Mouse (Mus musculus): ENCODE results near the gene Mmp14. TPM values are rescaled to one million over a fixed set of nuclear protein-coding genes. Genes with fewer than 3 reads are reported as not detected.

Mmp14 gene
- polyA plus RNA-seq, 1 experiment from 2014 or later: 194 TPM

DNA sequence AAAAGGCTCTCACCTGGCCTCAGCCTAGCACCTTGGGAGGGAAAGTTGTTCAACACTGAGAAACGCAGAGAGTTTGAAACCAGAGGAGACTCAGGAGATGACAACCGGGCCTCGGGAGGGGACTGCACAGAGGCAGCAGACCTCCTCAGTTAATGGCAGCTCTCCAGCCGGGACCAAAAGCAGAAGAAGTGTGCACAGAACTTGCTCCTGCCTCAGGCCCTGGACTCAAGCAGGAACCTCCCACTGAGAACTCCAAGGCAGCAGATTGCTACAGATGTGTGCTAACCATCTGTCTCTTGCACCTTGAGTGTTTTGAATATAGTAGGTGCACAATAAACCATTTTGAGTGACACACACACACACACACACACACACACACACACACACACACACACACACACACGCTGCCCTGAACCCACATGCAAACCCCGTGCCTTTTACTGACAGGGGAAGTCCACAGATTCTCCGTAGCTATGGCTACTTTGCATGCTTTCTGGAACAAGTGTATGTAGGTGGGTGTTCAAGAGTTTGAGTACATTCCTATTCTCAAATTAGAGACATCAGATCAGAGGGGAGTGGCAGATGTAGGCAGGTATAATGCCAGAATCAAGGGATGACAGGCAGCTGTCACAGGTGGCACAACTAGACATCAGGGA, 33.4 kb upstream of the Mmp14 start:
- no peak overlapping the region for H3K4me3 ChIP-seq
- H3K36me3 ChIP-seq: no peaks in the 10 kb centered on the region
- H3K27ac ChIP-seq: no peak overlapping the region
- no peaks in the 10 kb centered on the region for H3K4me1 ChIP-seq
- H3K27me3 ChIP-seq: no peaks in the 10 kb centered on the region
- H3K9me3 ChIP-seq: no peaks in the 10 kb centered on the region
- no peak overlapping the region for H3K9ac ChIP-seq
- H3K4me2 ChIP-seq (replicated peaks): no peak overlapping the region
- no peak for ATAC-seq (ENCODE audit: insufficient number of reproducible peaks, insufficient read depth, low FRiP score, low TSS enrichment)
- 66% methylated on average over 7 of the region's 7 CpGs for WGBS

DNA sequence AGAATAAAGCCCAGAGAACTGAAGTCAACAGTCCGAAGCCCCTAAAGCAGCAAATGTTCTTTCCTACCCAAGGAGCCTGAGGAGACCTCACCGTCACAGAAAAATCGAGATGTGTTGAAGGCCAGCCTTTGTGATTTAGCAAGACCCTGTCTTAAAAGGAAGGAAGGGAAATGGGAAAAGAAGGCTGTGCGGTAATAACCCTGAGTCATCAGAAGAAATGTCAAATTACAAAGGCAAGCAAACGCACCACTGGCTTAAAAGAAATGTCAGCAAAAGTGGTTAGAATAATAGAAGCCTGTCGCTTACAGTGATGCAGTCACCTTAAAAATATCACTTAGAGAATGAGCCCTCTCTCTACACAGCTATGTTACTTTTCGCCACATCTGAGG, 32.9 kb upstream of the Mmp14 start:
- no peaks in the 10 kb centered on the region for H3K27me3 ChIP-seq
- no peak for ATAC-seq (ENCODE audit: insufficient number of reproducible peaks, insufficient read depth, low FRiP score, low TSS enrichment)
- H3K36me3 ChIP-seq: no peaks in the 10 kb centered on the region
- H3K27ac ChIP-seq: no peak overlapping the region
- H3K4me2 ChIP-seq (replicated peaks): no peak overlapping the region
- H3K4me1 ChIP-seq: no peaks in the 10 kb centered on the region
- no peak overlapping the region for H3K9ac ChIP-seq
- H3K4me3 ChIP-seq: no peak overlapping the region
- H3K9me3 ChIP-seq: no peaks in the 10 kb centered on the region
- WGBS: 47% methylated on average over 7 of the region's 7 CpGs

DNA sequence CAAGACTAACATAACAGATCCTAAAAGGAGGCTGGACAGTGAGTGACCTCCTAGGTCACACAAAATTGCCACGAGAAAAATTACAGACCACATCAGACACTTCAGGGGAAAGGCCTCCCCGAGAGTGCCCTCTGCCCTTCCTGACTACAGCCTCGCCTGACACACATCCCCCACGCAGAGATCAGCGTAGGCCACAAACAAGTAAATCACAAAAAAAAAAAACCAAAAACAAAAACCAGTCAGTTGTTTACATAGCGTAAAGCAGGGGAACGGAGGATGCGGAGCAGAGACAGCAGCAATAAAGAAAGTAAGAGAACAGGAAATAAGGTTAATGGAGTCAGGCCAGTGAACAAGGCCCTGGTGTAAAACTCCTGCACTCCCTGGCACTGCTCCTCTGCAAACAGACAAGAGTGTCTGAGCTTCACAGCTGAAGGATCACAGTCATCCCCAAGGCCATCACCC, 32.5 kb upstream of the Mmp14 start:
- no peak overlapping the region for H3K27ac ChIP-seq
- no peaks in the 10 kb centered on the region for H3K9me3 ChIP-seq
- H3K36me3 ChIP-seq: no peaks in the 10 kb centered on the region
- H3K27me3 ChIP-seq: no peaks in the 10 kb centered on the region
- H3K9ac ChIP-seq: no peak overlapping the region
- no peak overlapping the region for H3K4me3 ChIP-seq
- ATAC-seq (ENCODE audit: insufficient number of reproducible peaks, insufficient read depth, low FRiP score, low TSS enrichment): no peak
- H3K4me1 ChIP-seq: no peaks in the 10 kb centered on the region
- WGBS: 23% methylated on average over 8 of the region's 8 CpGs
- no peak overlapping the region for H3K4me2 ChIP-seq (replicated peaks)

DNA sequence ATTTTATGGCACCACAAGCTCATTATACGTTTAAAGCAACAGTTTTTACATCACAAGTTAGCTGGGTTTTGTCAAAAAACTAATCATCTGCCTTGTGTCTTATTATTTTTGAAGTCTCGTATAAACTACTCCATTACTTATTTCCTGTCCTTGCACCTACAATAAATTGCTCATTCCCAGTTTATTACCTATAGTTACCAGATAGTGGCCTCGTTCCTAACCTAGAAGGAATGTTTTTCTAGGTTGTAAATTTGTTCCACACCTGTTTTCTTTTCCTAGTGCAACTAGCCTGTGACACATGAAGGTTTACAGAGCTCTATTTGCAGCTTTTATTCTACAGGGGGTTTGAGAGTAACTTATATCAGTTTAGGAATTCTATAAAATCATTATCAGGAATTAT, 29.7 kb upstream of the Mmp14 start:
- Histone ChIP-seq H3K4me3 (no peak overlapping the region), H3K27ac (no peak overlapping the region), H3K4me1 (no peaks in the 10 kb centered on the region), H3K9ac (no peak overlapping the region), H3K36me3 (no peaks in the 10 kb centered on the region), H3K27me3 (no peaks in the 10 kb centered on the region), H3K4me2 (replicated peaks) (no peak overlapping the region), H3K9me3 (no peaks in the 10 kb centered on the region)
- ATAC-seq (ENCODE audit: insufficient number of reproducible peaks, insufficient read depth, low FRiP score, low TSS enrichment): no peak
- WGBS: 58% methylated on average over 3 of the region's 3 CpGs

DNA sequence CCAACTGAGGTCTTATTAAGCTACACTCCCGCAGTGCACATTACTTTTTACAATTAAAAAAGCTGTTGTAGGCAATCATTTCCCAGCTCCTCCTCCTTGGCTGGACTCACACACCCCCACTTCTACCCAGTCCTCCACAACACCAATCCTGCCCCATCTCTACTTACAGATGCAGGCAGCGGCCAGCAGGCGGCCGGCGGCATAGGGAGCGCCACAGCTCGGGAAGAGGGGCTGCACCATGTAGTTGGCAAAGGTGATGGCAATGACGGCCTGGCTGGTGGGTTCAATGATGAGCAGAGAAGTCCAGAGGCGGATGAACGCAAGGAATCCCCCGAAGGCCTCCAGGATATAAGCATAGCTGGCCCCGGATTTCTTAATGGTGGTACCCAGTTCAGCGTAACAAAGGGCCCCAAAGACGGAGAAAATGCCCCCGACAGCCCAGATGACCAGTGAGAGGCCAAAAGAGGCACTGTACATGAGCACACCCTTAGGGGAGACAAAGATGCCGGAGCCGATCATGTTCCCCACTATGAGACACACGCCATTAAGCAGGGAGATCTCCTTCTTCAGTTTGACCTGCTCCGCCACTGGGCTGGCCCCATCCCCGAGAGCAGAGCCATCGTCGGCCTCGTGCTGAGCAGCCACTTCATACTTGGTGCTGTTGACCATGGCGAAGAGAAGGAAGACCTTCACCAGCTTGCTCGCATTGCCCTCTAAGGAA, 22.9 kb upstream of the Mmp14 start:
- H3K4me3 ChIP-seq: no peak overlapping the region
- H3K4me1 ChIP-seq: peaks cover 10% of the 10 kb centered on the region; the same call in 1 of the 2 replicates
- H3K9ac ChIP-seq: no peak overlapping the region
- WGBS: 82% methylated on average over 25 of the region's 25 CpGs
- H3K9me3 ChIP-seq: no peaks in the 10 kb centered on the region
- H3K36me3 ChIP-seq: no peaks in the 10 kb centered on the region
- no peak for ATAC-seq (ENCODE audit: insufficient number of reproducible peaks, insufficient read depth, low FRiP score, low TSS enrichment)
- no peak overlapping the region for H3K4me2 ChIP-seq (replicated peaks)
- no peak overlapping the region for H3K27ac ChIP-seq
- H3K27me3 ChIP-seq: no peaks in the 10 kb centered on the region

DNA sequence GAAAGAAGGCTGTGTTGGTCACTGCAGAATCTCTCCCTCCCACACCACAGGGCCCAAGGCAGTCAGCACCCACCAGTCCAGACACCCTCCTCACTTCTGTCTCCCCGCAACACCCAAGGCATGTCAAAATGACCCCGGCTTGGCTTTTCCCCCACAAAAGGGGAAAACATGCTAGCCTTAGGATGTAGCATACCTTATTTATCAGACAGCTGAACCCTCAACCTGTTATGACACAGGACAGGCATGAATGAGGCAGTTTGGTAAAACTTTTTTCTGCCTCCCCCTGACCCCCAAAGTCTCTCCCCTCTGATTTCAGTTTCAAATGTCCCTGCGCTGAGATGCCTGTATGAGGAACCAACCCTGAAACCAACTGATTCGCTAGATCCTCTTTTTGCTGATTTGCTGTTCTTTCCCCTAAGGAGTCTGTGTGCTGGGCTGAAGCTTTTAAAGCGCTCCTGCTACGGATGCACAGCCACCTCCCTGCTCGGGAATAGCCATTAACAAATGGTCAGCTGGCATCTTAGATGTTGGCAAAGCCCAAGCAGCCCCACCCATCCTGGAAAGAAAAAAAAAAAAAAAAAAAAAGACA, 22.3 kb upstream of the Mmp14 start:
- no peaks in the 10 kb centered on the region for H3K9me3 ChIP-seq
- no peak overlapping the region for H3K9ac ChIP-seq
- H3K4me2 ChIP-seq (replicated peaks): no peak overlapping the region
- WGBS: 77% methylated on average over 7 of the region's 7 CpGs
- no peak overlapping the region for H3K27ac ChIP-seq
- H3K4me1 ChIP-seq: peaks cover 16% of the 10 kb centered on the region
- H3K36me3 ChIP-seq: no peaks in the 10 kb centered on the region
- no peak for ATAC-seq (ENCODE audit: insufficient number of reproducible peaks, insufficient read depth, low FRiP score, low TSS enrichment)
- H3K27me3 ChIP-seq: no peaks in the 10 kb centered on the region
- no peak overlapping the region for H3K4me3 ChIP-seq

DNA sequence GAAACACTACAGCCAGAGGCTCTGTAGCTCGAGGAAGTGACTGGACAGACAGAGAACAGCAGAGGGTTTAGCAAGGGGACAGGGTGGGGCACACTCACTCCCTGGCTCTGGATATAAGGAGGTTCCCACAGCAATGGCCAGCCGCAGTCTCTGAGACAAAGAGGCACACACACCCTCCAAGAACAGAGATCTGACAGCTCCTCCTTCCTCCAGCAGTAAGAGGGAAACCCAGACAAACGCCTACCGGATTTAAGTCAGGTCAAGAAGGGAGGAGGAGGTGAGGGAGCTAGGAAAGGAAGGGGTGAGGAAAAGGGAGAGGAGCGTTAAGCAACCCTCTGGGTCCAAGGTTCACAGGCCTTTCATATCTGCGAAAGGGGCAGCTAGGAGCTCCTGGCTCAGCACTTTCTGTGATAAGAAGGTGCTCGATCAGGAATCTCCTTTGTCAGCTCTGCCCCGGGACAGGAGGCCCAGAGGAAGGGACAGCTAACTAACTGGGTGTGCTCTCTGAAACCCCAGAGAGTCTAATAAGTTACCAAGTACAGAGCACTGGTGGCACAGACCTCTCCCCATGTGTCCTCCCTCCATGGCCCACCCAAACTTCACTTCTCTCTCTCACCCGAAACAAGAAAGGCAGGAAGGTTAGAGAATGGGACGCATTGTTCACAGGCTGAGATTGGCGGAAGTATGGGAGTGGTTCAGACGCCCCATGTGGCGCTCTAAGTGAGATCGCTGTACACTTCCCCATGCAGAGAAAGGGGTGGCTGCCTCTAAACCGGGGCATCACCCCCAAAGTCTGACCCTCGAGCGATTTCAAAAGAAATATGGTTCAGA, 21.2 kb upstream of the Mmp14 start:
- ATAC-seq (ENCODE audit: insufficient number of reproducible peaks, insufficient read depth, low FRiP score, low TSS enrichment): no peak
- Histone ChIP-seq H3K27ac (peak overlapping the region; percentile 12; the same call in 1 of the 2 replicates), H3K9me3 (no peaks in the 10 kb centered on the region), H3K4me1 (peaks cover 21% of the 10 kb centered on the region), H3K9ac (peak overlapping the region; percentile 10; the same call in 1 of the 2 replicates), H3K4me2 (replicated peaks) (peak overlapping the region; percentile 0; the same call in 1 of the 2 replicates), H3K27me3 (0 out of 2 replicates have a peak, but pooled peaks cover under 1% of the 10 kb centered on the region), H3K4me3 (no peak overlapping the region), H3K36me3 (no peaks in the 10 kb centered on the region)
- WGBS: 38% methylated on average over 17 of the region's 17 CpGs

DNA sequence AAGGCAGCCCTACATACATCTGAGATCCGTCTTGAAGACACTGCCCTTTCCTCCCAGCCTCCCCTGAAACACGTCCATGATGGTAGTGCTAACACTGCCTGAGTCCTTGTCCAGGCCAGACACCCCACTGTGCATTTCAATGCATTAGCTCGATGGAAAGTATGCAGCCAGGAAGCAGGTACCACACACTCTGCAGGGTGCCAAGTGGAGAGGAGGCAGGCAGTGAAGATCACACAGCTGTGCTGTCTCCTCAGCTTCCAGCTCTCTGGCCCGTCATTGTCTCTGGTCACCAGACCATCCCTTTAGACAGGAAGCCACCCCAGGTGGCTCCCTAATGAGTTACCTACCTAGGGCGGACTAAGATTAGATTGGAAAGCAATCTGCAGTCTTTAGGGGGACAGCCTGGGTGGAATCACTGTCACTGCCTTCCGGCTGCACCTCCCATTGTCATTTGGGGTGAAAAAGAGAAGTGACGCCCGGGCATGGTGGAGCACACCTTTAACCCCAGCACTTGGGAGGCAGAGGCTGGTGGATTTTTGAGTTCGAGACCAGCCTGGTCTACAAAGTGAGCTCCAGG, 19.3 kb upstream of the Mmp14 start:
- peaks cover 12% of the 10 kb centered on the region for H3K27me3 ChIP-seq
- peaks cover 21% of the 10 kb centered on the region for H3K4me1 ChIP-seq
- no peak overlapping the region for H3K27ac ChIP-seq
- WGBS: 42% methylated on average over 9 of the region's 9 CpGs
- no peak for ATAC-seq (ENCODE audit: insufficient number of reproducible peaks, insufficient read depth, low FRiP score, low TSS enrichment)
- H3K9me3 ChIP-seq: no peaks in the 10 kb centered on the region
- no peak overlapping the region for H3K4me3 ChIP-seq
- no peaks in the 10 kb centered on the region for H3K36me3 ChIP-seq
- no peak overlapping the region for H3K9ac ChIP-seq
- no peak overlapping the region for H3K4me2 ChIP-seq (replicated peaks)

DNA sequence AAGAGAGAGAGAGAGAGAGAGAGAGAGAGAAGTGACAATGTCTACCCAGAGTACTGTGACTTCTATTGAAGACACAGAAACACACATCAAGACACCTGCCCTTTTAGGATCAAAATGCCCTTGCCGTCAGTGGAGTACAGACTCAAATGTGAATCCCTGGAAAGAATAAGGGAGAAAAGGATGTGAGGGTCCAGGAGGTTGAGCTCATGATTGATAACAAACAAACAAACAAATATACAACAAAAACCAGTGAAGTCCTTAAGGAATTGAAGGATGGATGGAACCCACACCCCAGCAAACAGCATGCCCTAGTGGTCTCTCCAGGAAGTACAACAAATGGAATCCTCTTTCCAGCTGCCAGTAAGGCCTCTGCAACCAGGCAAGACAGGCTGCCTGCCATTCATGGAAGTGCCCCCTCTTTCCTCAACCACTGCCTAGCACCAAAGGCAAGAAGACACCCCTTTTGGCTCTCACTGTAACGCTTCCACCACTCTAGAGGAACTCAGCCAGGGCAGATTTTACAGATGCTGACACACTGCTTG, 18.7 kb upstream of the Mmp14 start:
- ATAC-seq (ENCODE audit: insufficient number of reproducible peaks, insufficient read depth, low FRiP score, low TSS enrichment): no peak
- no peak overlapping the region for H3K4me2 ChIP-seq (replicated peaks)
- no peaks in the 10 kb centered on the region for H3K9me3 ChIP-seq
- no peak overlapping the region for H3K4me3 ChIP-seq
- H3K9ac ChIP-seq: no peak overlapping the region
- H3K27ac ChIP-seq: no peak overlapping the region
- no peaks in the 10 kb centered on the region for H3K36me3 ChIP-seq
- peaks cover 18% of the 10 kb centered on the region for H3K27me3 ChIP-seq
- WGBS: 40% methylated on average over 2 of the region's 2 CpGs
- H3K4me1 ChIP-seq: peaks cover 26% of the 10 kb centered on the region

DNA sequence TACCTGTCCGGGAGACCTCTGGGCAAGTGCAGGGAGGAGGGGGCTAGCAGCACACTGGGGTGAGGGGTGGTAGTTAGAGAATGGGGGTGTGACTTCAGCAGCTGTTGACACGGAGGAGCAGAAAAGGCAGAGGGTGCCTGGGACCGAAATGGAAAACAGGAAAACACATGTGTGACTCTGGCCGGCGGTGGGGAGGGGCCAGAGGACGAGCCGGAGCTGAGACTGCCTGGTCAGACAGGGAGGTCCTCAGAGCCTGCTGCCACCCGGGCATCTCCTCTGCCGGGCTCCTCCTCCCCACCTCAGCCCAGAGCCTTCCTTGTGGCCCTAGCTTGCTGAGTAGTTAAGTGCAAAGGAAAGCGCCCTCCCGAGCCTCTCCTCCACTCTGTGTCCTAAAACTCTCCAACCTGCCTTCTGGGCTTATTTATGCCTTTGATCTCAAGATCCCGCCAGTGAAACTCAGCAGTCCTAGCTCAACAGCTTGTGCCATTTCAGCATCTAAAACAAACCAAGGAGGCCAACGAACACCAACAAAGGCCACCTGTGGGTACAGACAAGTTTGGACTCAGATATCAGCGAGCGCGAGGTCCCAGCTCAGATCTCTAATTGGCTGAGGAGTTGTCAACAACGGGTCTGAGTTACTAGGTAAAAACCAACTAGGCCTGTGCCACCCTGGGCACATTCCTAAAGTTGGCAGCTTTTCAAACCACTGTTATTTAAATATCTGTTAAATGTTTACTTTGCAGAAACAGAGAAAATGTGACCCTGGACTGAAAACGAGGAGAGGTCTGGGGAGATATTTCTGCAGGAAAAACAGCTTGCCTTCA, 17.3 kb upstream of the Mmp14 start:
- WGBS: 4% methylated on average over 18 of the region's 18 CpGs
- Histone ChIP-seq H3K27me3 (peaks cover 19% of the 10 kb centered on the region), H3K36me3 (no peaks in the 10 kb centered on the region), H3K4me2 (replicated peaks) (peak overlapping the region; percentile 37), H3K9ac (no peak overlapping the region), H3K4me3 (peak overlapping the region; percentile 6), H3K4me1 (peaks cover 26% of the 10 kb centered on the region), H3K27ac (no peak overlapping the region), H3K9me3 (no peaks in the 10 kb centered on the region)
- ATAC-seq (ENCODE audit: insufficient number of reproducible peaks, insufficient read depth, low FRiP score, low TSS enrichment): peak; percentile 59; the same call in 1 of the 2 replicates

Data from embryonic facial prominence, embryonic 12.5 days (tissue).